Mouse (Mus musculus): Measurements from ENCODE around the gene Gm5624.
"Not testable (repeated sequence)": the region's sequence is repeated elsewhere in the genome, so short reads cannot be mapped to it uniquely, and the experiment has no call there.

Gene Gm5624

GRCm38 (mm10) chr14:44627737-44628136 is at the start of gene Gm5624:
Gene Gm5624 (minus strand): TSS chr14:44627938.
- in situ Hi-C loops (cut with MboI, MseI): not testable (repeated sequence)

GRCm38 (mm10) chr14:44591765-44592164 is 36.0 kb downstream of the Gm5624 start:
- in situ Hi-C loops (cut with MboI, MseI): not testable (repeated sequence)

- in situ Hi-C loops (cut with MboI, MseI): loop anchor here (5.0 kb wide), 1 partner anchor 386 kb away; the partner anchor contains the start of gene Gm8212
Measured at GRCm38 (mm10) chr14:44582853-44583252, 44.9 kb downstream of the Gm5624 start, which contains the start of gene Gm8247. Gene Gm8247 (plus strand): TSS chr14:44583153.

GRCm38 (mm10) chr14:44547961-44548360 is 79.8 kb downstream of the Gm5624 start:
- in situ Hi-C loops (cut with MboI, MseI): loop anchor here (10.0 kb wide), 1 partner anchor 87 kb away; no protein-coding TSS in a partner anchor

GRCm38 (mm10) chr14:44517976-44518375 is 109.8 kb downstream of the Gm5624 start, which contains the start of gene Gm17093:
Gene Gm17093 (plus strand): TSS chr14:44518276.
- in situ Hi-C loops (cut with MboI, MseI): not testable (repeated sequence)

All from T-helper 1 cell (primary cell).